Mouse (Mus musculus): ENCODE results near the gene Ppp6r3. TPM values are rescaled to one million over a fixed set of nuclear protein-coding genes. Genes with fewer than 3 reads are reported as not detected.

Ppp6r3 gene
- polyA plus RNA-seq, 1 experiment from 2014 or later, result 78.5 TPM

- H3K9ac ChIP-seq (ENCODE audit: low read length), result no peak overlapping the region
- H3K4me3 ChIP-seq (ENCODE audit: low read depth, low read length), result no peak overlapping the region
- H3K4me2 ChIP-seq (ENCODE audit: low read depth, severe bottlenecking), result no peak overlapping the region
- peaks cover 19% of the 10 kb centered on the region for H3K36me3 ChIP-seq (ENCODE audit: control insufficient read depth, insufficient read depth, low read length)
- no peak for DNase-seq (ENCODE audit: low spot score)
- 97% methylated on average over 9 of the region's 9 CpGs for WGBS
- H3K27ac ChIP-seq (replicated peaks; ENCODE audit: low read depth, low read length), result no peak overlapping the region
- H3K27me3 ChIP-seq (ENCODE audit: control insufficient read depth, insufficient read depth, low read length), result no peaks in the 10 kb centered on the region
- no peaks in the 10 kb centered on the region for H3K9me3 ChIP-seq (ENCODE audit: control insufficient read depth, low read length)
- no peak for ATAC-seq (ENCODE audit: insufficient number of reproducible peaks, low FRiP score, low TSS enrichment, low read depth)
- no peaks in the 10 kb centered on the region for H3K4me1 ChIP-seq (ENCODE audit: control insufficient read depth, insufficient read depth, low read length)
Observed at GRCm38 (mm10) chr19:3586026-3586425, 10.5 kb upstream of the Ppp6r3 start.

GRCm38 (mm10) chr19:3581326-3581725 lies 5.8 kb upstream of the Ppp6r3 start:
- H3K27ac ChIP-seq (replicated peaks; ENCODE audit: low read depth, low read length), result no peak overlapping the region
- H3K36me3 ChIP-seq (ENCODE audit: control insufficient read depth, insufficient read depth, low read length), result peaks cover 3% of the 10 kb centered on the region
- H3K4me2 ChIP-seq (ENCODE audit: low read depth, severe bottlenecking), result no peak overlapping the region
- no peak overlapping the region for H3K4me3 ChIP-seq (ENCODE audit: low read depth, low read length)
- WGBS, result 31% methylated on average over 7 of the region's 7 CpGs
- no peaks in the 10 kb centered on the region for H3K9me3 ChIP-seq (ENCODE audit: control insufficient read depth, low read length)
- no peaks in the 10 kb centered on the region; the same call in 1 of the 2 replicates for H3K4me1 ChIP-seq (ENCODE audit: control insufficient read depth, insufficient read depth, low read length)
- ATAC-seq (ENCODE audit: insufficient number of reproducible peaks, low FRiP score, low TSS enrichment, low read depth) (no peak), DNase-seq (ENCODE audit: low spot score) (peak; percentile 69)
- H3K27me3 ChIP-seq (ENCODE audit: control insufficient read depth, insufficient read depth, low read length), result no peaks in the 10 kb centered on the region
- no peak overlapping the region for H3K9ac ChIP-seq (ENCODE audit: low read length)

GRCm38 (mm10) chr19:3577911-3578290 lies 2.4 kb upstream of the Ppp6r3 start:
- Histone ChIP-seq H3K4me2 (ENCODE audit: low read depth, severe bottlenecking) (no peak overlapping the region), H3K4me1 (ENCODE audit: control insufficient read depth, insufficient read depth, low read length) (peaks cover 4% of the 10 kb centered on the region; the same call in 1 of the 2 replicates), H3K9ac (ENCODE audit: low read length) (no peak overlapping the region), H3K9me3 (ENCODE audit: control insufficient read depth, low read length) (no peaks in the 10 kb centered on the region), H3K4me3 (ENCODE audit: low read depth, low read length) (no peak overlapping the region), H3K27me3 (ENCODE audit: control insufficient read depth, insufficient read depth, low read length) (no peaks in the 10 kb centered on the region), H3K27ac (replicated peaks; ENCODE audit: low read depth, low read length) (no peak overlapping the region), H3K36me3 (ENCODE audit: control insufficient read depth, insufficient read depth, low read length) (no peaks in the 10 kb centered on the region)
- no peak for ATAC-seq (ENCODE audit: insufficient number of reproducible peaks, low FRiP score, low TSS enrichment, low read depth)
- DNase-seq (ENCODE audit: low spot score), result no peak

- H3K27me3 ChIP-seq (ENCODE audit: control insufficient read depth, insufficient read depth, low read length), result no peaks in the 10 kb centered on the region
- DNase-seq (ENCODE audit: low spot score) (no peak), ATAC-seq (ENCODE audit: insufficient number of reproducible peaks, low FRiP score, low TSS enrichment, low read depth) (no peak)
- 68% methylated on average over 4 of the region's 4 CpGs for WGBS
- no peak overlapping the region for H3K9ac ChIP-seq (ENCODE audit: low read length)
- H3K4me2 ChIP-seq (ENCODE audit: low read depth, severe bottlenecking), result no peak overlapping the region
- no peak overlapping the region for H3K4me3 ChIP-seq (ENCODE audit: low read depth, low read length)
- H3K27ac ChIP-seq (replicated peaks; ENCODE audit: low read depth, low read length), result no peak overlapping the region
- peaks cover 4% of the 10 kb centered on the region; the same call in 1 of the 2 replicates for H3K4me1 ChIP-seq (ENCODE audit: control insufficient read depth, insufficient read depth, low read length)
- no peaks in the 10 kb centered on the region for H3K36me3 ChIP-seq (ENCODE audit: control insufficient read depth, insufficient read depth, low read length)
- no peaks in the 10 kb centered on the region for H3K9me3 ChIP-seq (ENCODE audit: control insufficient read depth, low read length)
Observed at GRCm38 (mm10) chr19:3577265-3577910, 1.8 kb upstream of the Ppp6r3 start.

GRCm38 (mm10) chr19:3576451-3577264 lies 1.1 kb upstream of the Ppp6r3 start:
- Histone ChIP-seq H3K36me3 (ENCODE audit: control insufficient read depth, insufficient read depth, low read length) (no peaks in the 10 kb centered on the region), H3K4me1 (ENCODE audit: control insufficient read depth, insufficient read depth, low read length) (peaks cover 4% of the 10 kb centered on the region; the same call in 1 of the 2 replicates), H3K9me3 (ENCODE audit: control insufficient read depth, low read length) (no peaks in the 10 kb centered on the region), H3K27me3 (ENCODE audit: control insufficient read depth, insufficient read depth, low read length) (no peaks in the 10 kb centered on the region), H3K4me2 (ENCODE audit: low read depth, severe bottlenecking) (peak overlapping the region; percentile 36), H3K9ac (ENCODE audit: low read length) (no peak overlapping the region), H3K4me3 (ENCODE audit: low read depth, low read length) (peak overlapping the region; percentile 95), H3K27ac (replicated peaks; ENCODE audit: low read depth, low read length) (no peak overlapping the region; the same call in 1 of the 2 replicates)
- ATAC-seq (ENCODE audit: insufficient number of reproducible peaks, low FRiP score, low TSS enrichment, low read depth) (peak; percentile 1; the same call in 1 of the 2 replicates), DNase-seq (ENCODE audit: low spot score) (no peak)
- whole genome bisulfite sequencing, result 73% methylated on average over 5 of the region's 5 CpGs

GRCm38 (mm10) chr19:3575276-3575631 lies 295 bp downstream of the Ppp6r3 start:
- DNase-seq (ENCODE audit: low spot score), result no peak
- ATAC-seq (ENCODE audit: insufficient number of reproducible peaks, low FRiP score, low TSS enrichment, low read depth), result peak; percentile 40; the same call in 1 of the 2 replicates
- Histone ChIP-seq H3K9me3 (ENCODE audit: control insufficient read depth, low read length) (no peaks in the 10 kb centered on the region), H3K36me3 (ENCODE audit: control insufficient read depth, insufficient read depth, low read length) (no peaks in the 10 kb centered on the region), H3K9ac (ENCODE audit: low read length) (peak overlapping the region; percentile 94), H3K27me3 (ENCODE audit: control insufficient read depth, insufficient read depth, low read length) (no peaks in the 10 kb centered on the region), H3K4me3 (ENCODE audit: low read depth, low read length) (peak overlapping the region; percentile 95), H3K4me2 (ENCODE audit: low read depth, severe bottlenecking) (peak overlapping the region; percentile 65), H3K27ac (replicated peaks; ENCODE audit: low read depth, low read length) (peak overlapping the region; percentile 80), H3K4me1 (ENCODE audit: control insufficient read depth, insufficient read depth, low read length) (peaks cover 4% of the 10 kb centered on the region; the same call in 1 of the 2 replicates)
- 0% methylated on average over 36 of the region's 50 CpGs for WGBS

GRCm38 (mm10) chr19:3574593-3575094 lies 905 bp downstream of the Ppp6r3 start:
- ATAC-seq (ENCODE audit: insufficient number of reproducible peaks, low FRiP score, low TSS enrichment, low read depth), result no peak
- WGBS, result 4% methylated on average over 9 of the region's 9 CpGs

GRCm38 (mm10) chr19:3564309-3564708 lies 11.2 kb downstream of the Ppp6r3 start:
- H3K4me1 ChIP-seq (ENCODE audit: control insufficient read depth, insufficient read depth, low read length), result no peaks in the 10 kb centered on the region
- no peak overlapping the region for H3K27ac ChIP-seq (replicated peaks; ENCODE audit: low read depth, low read length)
- no peak overlapping the region for H3K9ac ChIP-seq (ENCODE audit: low read length)
- no peak overlapping the region for H3K4me3 ChIP-seq (ENCODE audit: low read depth, low read length)
- no peaks in the 10 kb centered on the region for H3K9me3 ChIP-seq (ENCODE audit: control insufficient read depth, low read length)
- no peak for DNase-seq (ENCODE audit: low spot score)
- no peaks in the 10 kb centered on the region for H3K27me3 ChIP-seq (ENCODE audit: control insufficient read depth, insufficient read depth, low read length)
- WGBS, result 97% methylated on average over 3 of the region's 3 CpGs
- no peak for ATAC-seq (ENCODE audit: insufficient number of reproducible peaks, low FRiP score, low TSS enrichment, low read depth)
- H3K4me2 ChIP-seq (ENCODE audit: low read depth, severe bottlenecking), result no peak overlapping the region
- H3K36me3 ChIP-seq (ENCODE audit: control insufficient read depth, insufficient read depth, low read length), result no peaks in the 10 kb centered on the region

More at GRCm38 (mm10) chr19:3574593-3575094, 905 bp downstream of the Ppp6r3 start:
- DNase-seq (ENCODE audit: low spot score), result no peak
- Histone ChIP-seq H3K27ac (replicated peaks; ENCODE audit: low read depth, low read length) (no peak overlapping the region), H3K36me3 (ENCODE audit: control insufficient read depth, insufficient read depth, low read length) (no peaks in the 10 kb centered on the region), H3K4me3 (ENCODE audit: low read depth, low read length) (peak overlapping the region; percentile 95), H3K27me3 (ENCODE audit: control insufficient read depth, insufficient read depth, low read length) (no peaks in the 10 kb centered on the region), H3K9me3 (ENCODE audit: control insufficient read depth, low read length) (no peaks in the 10 kb centered on the region), H3K4me2 (ENCODE audit: low read depth, severe bottlenecking) (peak overlapping the region; percentile 65), H3K4me1 (ENCODE audit: control insufficient read depth, insufficient read depth, low read length) (peaks cover 4% of the 10 kb centered on the region; the same call in 1 of the 2 replicates), H3K9ac (ENCODE audit: low read length) (peak overlapping the region; percentile 94)

Data from limb, embryonic 11.5 days (tissue).